ENCODE assay signal across 7 mouse cellular contexts in genomic region chr9:73103880-73104198, GRCm38 (mm10). TPM values are rescaled to one million over a fixed set of nuclear protein-coding genes. Genes with fewer than 3 reads are reported as not detected.
DNase-seq lines count a peak whose midpoint lies in the region; ATAC-seq and TF ChIP-seq lines count a peak whose summit lies in the region.

No protein-coding gene starts in this region.

- H3K4me2 ChIP-seq in forebrain, embryonic 15.5 days (replicated peaks), result peak overlapping the region; percentile 71
- H3K4me2 ChIP-seq in limb, embryonic 13.5 days (replicated peaks), result peak overlapping the region; percentile 86

- no peak overlapping the region for H3K27ac ChIP-seq in forebrain, embryonic 15.5 days (replicated peaks)
- H3K27ac ChIP-seq in limb, embryonic 13.5 days, result no peak overlapping the region
- H3K27ac ChIP-seq in olfactory bulb, adult 2 months (ENCODE audit: insufficient read depth, low read depth, low read length), result no peak overlapping the region

- H3K27me3 ChIP-seq in forebrain, embryonic 15.5 days, result peaks cover 46% of the 10 kb centered on the region
- H3K27me3 ChIP-seq in limb, embryonic 13.5 days, result peaks cover 52% of the 10 kb centered on the region

- no peak for TF ChIP-seq POLR2A in lung, adult 2 months (IDR thresholded peaks at IDR 0.05; ENCODE audit: borderline replicate concordance, extremely low read depth, low read depth, low read length)
- no peak for TF ChIP-seq POLR2A in olfactory bulb, adult 2 months (IDR thresholded peaks at IDR 0.05; ENCODE audit: insufficient read depth, low read depth, low read length)

- peak overlapping the region; percentile 40; the same call in 1 of the 2 replicates for H3K9ac ChIP-seq in forebrain, embryonic 15.5 days (replicated peaks)
- H3K9ac ChIP-seq in limb, embryonic 13.5 days, result peak overlapping the region; percentile 68

- WGBS in lung, adult 2 months, result 35% methylated on average over 5 of the region's 5 CpGs
- 41% methylated on average over 5 of the region's 5 CpGs for WGBS in forebrain, embryonic 15.5 days
- 28% methylated on average over 5 of the region's 5 CpGs for WGBS in limb, embryonic 13.5 days
- 36% methylated on average over 5 of the region's 5 CpGs for WGBS in olfactory bulb, adult 2 months

- no peaks in the 10 kb centered on the region for H3K9me3 ChIP-seq in forebrain, embryonic 15.5 days
- H3K9me3 ChIP-seq in limb, embryonic 13.5 days, result no peaks in the 10 kb centered on the region

- DNase-seq in lung, adult 2 months, result no peak
- DNase-seq in lung, postnatal 36 days, result no peak
- no peak for DNase-seq in urinary bladder, postnatal 14 days (ENCODE audit: low spot score)

- TF ChIP-seq CTCF in lung, adult 2 months (IDR thresholded peaks at IDR 0.05; ENCODE audit: insufficient read depth, low read length), result no peak
- TF ChIP-seq CTCF in olfactory bulb, adult 2 months (IDR thresholded peaks at IDR 0.05; ENCODE audit: insufficient read depth, low read depth, low read length), result no peak

- peak overlapping the region; percentile 11 for H3K4me3 ChIP-seq in lung, adult 2 months (replicated peaks; ENCODE audit: extremely low read depth, low read depth, low read length)
- peak overlapping the region; percentile 39 for H3K4me3 ChIP-seq in forebrain, embryonic 15.5 days
- H3K4me3 ChIP-seq in limb, embryonic 13.5 days, result peak overlapping the region; percentile 48
- H3K4me3 ChIP-seq in olfactory bulb, adult 2 months (ENCODE audit: insufficient read depth, low read depth, low read length), result peak overlapping the region; percentile 28; the same call in 1 of the 2 replicates

- ATAC-seq in forebrain, embryonic 15.5 days (replicated peaks), result 0 out of 2 replicates have a peak, but pooled peaks have one; percentile 32
- ATAC-seq in limb, embryonic 13.5 days (ENCODE audit: low FRiP score, low read depth), result 0 out of 2 replicates have a peak, but pooled peaks have one; percentile 12
- ATAC-seq in erythroid progenitor cell, adult 5-6 weeks (replicated peaks; ENCODE audit: low FRiP score, poor library complexity, severe bottlenecking), result no peak

- H3K36me3 ChIP-seq in forebrain, embryonic 15.5 days, result no peaks in the 10 kb centered on the region
- no peaks in the 10 kb centered on the region for H3K36me3 ChIP-seq in limb, embryonic 13.5 days

- no peaks in the 10 kb centered on the region for H3K4me1 ChIP-seq in lung, adult 2 months (ENCODE audit: control insufficient read depth, insufficient read depth, low read length)
- peaks cover 9% of the 10 kb centered on the region for H3K4me1 ChIP-seq in forebrain, embryonic 15.5 days
- H3K4me1 ChIP-seq in limb, embryonic 13.5 days, result peaks cover 8% of the 10 kb centered on the region
- H3K4me1 ChIP-seq in olfactory bulb, adult 2 months (ENCODE audit: control insufficient read depth, insufficient read depth, low read length), result peaks cover 8% of the 10 kb centered on the region

RNA-seq across cellular contexts. Expression of gene Gm20509, which starts 1.6 kb away (rescaled TPM):
- not detected in 2 replicates for polyA plus RNA-seq in lung, adult 2 months (2012; rRNA removed)
- polyA plus RNA-seq in forebrain, embryonic 15.5 days (2015; fragmentation: Nextera tagmentation; extraction: Ambion mirVana), result not detected in 2 replicates
- polyA plus RNA-seq in limb, embryonic 13.5 days (2015; fragmentation: Nextera tagmentation; extraction: Ambion mirVana), result not detected in 2 replicates
- polyA plus RNA-seq in olfactory bulb, adult 2 months (2012; ENCODE audit: insufficient read depth, insufficient read length, low replicate concordance, missing spikeins), result not detected in 2 replicates
- not detected in 2 replicates for total RNA-seq in erythroid progenitor cell, adult 5-6 weeks (2015; ENCODE audit: low replicate concordance)
- total RNA-seq in erythroid progenitor cell, adult 5-6 weeks (2017; ENCODE audit: low replicate concordance), result not detected in 2 replicates

RNA-seq across cellular contexts. Expression of gene Khdc3, which starts 2.2 kb away (rescaled TPM):
- 0.25 and 0.31 TPM in 2 replicates for polyA plus RNA-seq in lung, adult 2 months (2012; rRNA removed)
- not detected in 2 replicates for polyA plus RNA-seq in forebrain, embryonic 15.5 days (2015; fragmentation: Nextera tagmentation; extraction: Ambion mirVana)
- polyA plus RNA-seq in limb, embryonic 13.5 days (2015; fragmentation: Nextera tagmentation; extraction: Ambion mirVana), result 0.22 TPM in 1 of 2 replicates, not detected in the other
- not detected in 2 replicates for polyA plus RNA-seq in olfactory bulb, adult 2 months (2012; ENCODE audit: insufficient read depth, insufficient read length, low replicate concordance, missing spikeins)
- total RNA-seq in erythroid progenitor cell, adult 5-6 weeks (2015; ENCODE audit: low replicate concordance), result not detected in 2 replicates
- total RNA-seq in erythroid progenitor cell, adult 5-6 weeks (2017; ENCODE audit: low replicate concordance), result not detected in 2 replicates

RNA-seq across cellular contexts. Expression of gene Rsl24d1, which starts 9.4 kb away (rescaled TPM):
- polyA plus RNA-seq in lung, adult 2 months (2012; rRNA removed), result 9.3 and 18.8 TPM in 2 replicates
- 123 and 125 TPM in 2 replicates for polyA plus RNA-seq in forebrain, embryonic 15.5 days (2015; fragmentation: Nextera tagmentation; extraction: Ambion mirVana)
- 138 TPM in 2 replicates for polyA plus RNA-seq in limb, embryonic 13.5 days (2015; fragmentation: Nextera tagmentation; extraction: Ambion mirVana)
- not detected in 2 replicates for polyA plus RNA-seq in olfactory bulb, adult 2 months (2012; ENCODE audit: insufficient read depth, insufficient read length, low replicate concordance, missing spikeins)
- 17.3 and 22.6 TPM in 2 replicates for total RNA-seq in erythroid progenitor cell, adult 5-6 weeks (2015; ENCODE audit: low replicate concordance)
- total RNA-seq in erythroid progenitor cell, adult 5-6 weeks (2017; ENCODE audit: low replicate concordance), result 24.1 and 42.3 TPM in 2 replicates

RNA-seq across cellular contexts. Expression of gene Rab27a, which starts 59.2 kb away (rescaled TPM):
- polyA plus RNA-seq in lung, adult 2 months (2012; rRNA removed), result 16.7 and 29.8 TPM in 2 replicates
- polyA plus RNA-seq in forebrain, embryonic 15.5 days (2015; fragmentation: Nextera tagmentation; extraction: Ambion mirVana), result 1.0 and 1.2 TPM in 2 replicates
- 8.6 and 8.8 TPM in 2 replicates for polyA plus RNA-seq in limb, embryonic 13.5 days (2015; fragmentation: Nextera tagmentation; extraction: Ambion mirVana)
- not detected in 2 replicates for polyA plus RNA-seq in olfactory bulb, adult 2 months (2012; ENCODE audit: insufficient read depth, insufficient read length, low replicate concordance, missing spikeins)
- 10.5 and 12.3 TPM in 2 replicates for total RNA-seq in erythroid progenitor cell, adult 5-6 weeks (2015; ENCODE audit: low replicate concordance)
- 12.2 and 13.2 TPM in 2 replicates for total RNA-seq in erythroid progenitor cell, adult 5-6 weeks (2017; ENCODE audit: low replicate concordance)

Comparison
In these comparisons a context has a peak if more than half of its experiments do, and no peak if none do; other contexts are left out.
1. RNA of gene Rsl24d1, which starts 9.4 kb away (polyA plus RNA-seq): 138 TPM in limb, embryonic 13.5 days, 123 to 125 TPM in forebrain, embryonic 15.5 days and 9.3 to 18.8 TPM in lung, adult 2 months; not detected in olfactory bulb, adult 2 months; every median in the first group is over 10 times any median in the second.
2. Peak in every context shown above with its lines, with median percentiles within 50 percentile points of each other: H3K4me3 ChIP-seq.